Mouse (Mus musculus) myocyte (in vitro differentiated cells): ENCODE results near the gene Mgst2.

Source experiments
- CEBPB ChIP-seq: IDR thresholded peaks from 2 replicates; pipeline ENCODE4 v1.6.1; 2011; ENCODE audit warnings: mild to moderate bottlenecking, moderate library complexity; ENCODE audit not compliant: poor library complexity, insufficient read depth, severe bottlenecking
- E2F4 ChIP-seq: IDR thresholded peaks from one replicate; pipeline ENCODE4 v1.6.1; 2011; ENCODE audit warnings: mild to moderate bottlenecking, control low read depth, moderate library complexity; ENCODE audit not compliant: insufficient read depth
- MAX ChIP-seq: IDR thresholded peaks from one replicate; pipeline ENCODE4 v1.6.1; 2011; ENCODE audit warnings: low read depth, mild to moderate bottlenecking, control low read depth
- MYOD1 ChIP-seq, 3 experiments: IDR thresholded peaks; one replicate each; pipeline ENCODE4 v1.6.1; 2011; ENCODE audit warnings: control low read depth in 2 of 3, low read depth in 2 of 3, mild to moderate bottlenecking in 2 of 3, moderate library complexity in 1 of 3; ENCODE audit not compliant: insufficient read length in 2 of 3, control insufficient read depth in 1 of 3
- POLR2A ChIP-seq: IDR thresholded peaks from one replicate; pipeline ENCODE4 v1.6.1; 2011; ENCODE audit warnings: low read depth, mild to moderate bottlenecking, control low read depth, moderate library complexity; ENCODE audit not compliant: insufficient read length
- POLR2AphosphoS2 ChIP-seq: IDR thresholded peaks from one replicate; pipeline ENCODE4 v1.6.1; 2011; ENCODE audit warnings: low read depth, control low read depth; ENCODE audit not compliant: insufficient read length
- TCF3 ChIP-seq: IDR thresholded peaks from one replicate; pipeline ENCODE4 v1.6.1; 2011; ENCODE audit warnings: low read depth, control low read depth; ENCODE audit not compliant: insufficient read length
- USF1 ChIP-seq: IDR thresholded peaks from one replicate; pipeline ENCODE4 v1.6.1; 2011; ENCODE audit warnings: low read depth, mild to moderate bottlenecking, control low read depth, moderate library complexity

DNA sequence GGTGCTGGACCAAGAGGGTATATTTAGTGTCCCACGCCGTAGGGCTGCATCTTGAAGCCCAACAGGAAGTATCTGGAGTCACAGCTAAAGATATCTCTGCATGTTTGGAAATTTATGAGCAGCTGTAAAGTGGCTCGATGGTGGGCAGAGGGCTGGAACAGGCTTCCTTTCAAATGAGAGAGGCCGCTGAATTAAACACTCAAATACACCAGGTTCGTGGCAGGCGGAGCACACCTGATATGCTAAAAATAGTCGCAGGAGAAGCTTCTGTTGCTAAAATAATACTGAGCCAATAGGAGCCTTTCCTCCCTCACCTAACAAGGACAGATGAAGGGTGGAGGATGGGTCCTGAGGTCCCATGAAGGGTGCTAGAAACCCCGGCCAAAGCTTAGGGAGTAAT lies 67.8 kb downstream of the Mgst2 start:
- TF ChIP-seq POLR2A (no peak), USF1 (no peak), MAX (no peak), POLR2AphosphoS2 (no peak), E2F4 (no peak), CEBPB (no peak), TCF3 (no peak), MYOD1 (IDR thresholded peaks at IDR 0.05; ENCODE audit: control insufficient read depth in 1 of 3, insufficient read length in 2 of 3, low read depth in 2 of 3) (no peak)
